In the genomic region with DNA sequence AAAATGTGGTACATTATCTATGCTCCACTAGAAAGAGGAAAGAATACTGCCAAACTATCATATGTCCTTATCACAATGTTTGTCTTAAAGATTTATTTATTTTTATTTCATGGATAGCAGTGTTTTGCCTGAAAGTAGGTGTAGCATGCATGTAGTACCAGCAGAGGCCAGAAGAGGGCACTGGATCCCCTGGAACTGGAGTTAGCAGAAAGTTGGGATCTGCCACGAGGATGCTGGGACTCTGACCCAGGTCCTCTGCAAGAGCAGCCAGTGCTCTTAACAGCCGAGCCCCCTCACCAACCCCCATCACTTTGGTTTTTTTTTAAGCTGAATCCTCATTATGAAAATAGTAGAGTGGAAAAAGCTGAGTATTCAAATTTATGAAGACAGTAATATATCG, we compare ENCODE assay signal across 9 mouse cellular contexts. TPM values are rescaled to one million over a fixed set of nuclear protein-coding genes. Genes with fewer than 3 reads are reported as not detected.
A peak's percentile ranks its signal among the peaks of the same experiment; 100 is the strongest.
DNase-seq lines count a peak whose midpoint lies in the region; ATAC-seq and TF ChIP-seq lines count a peak whose summit lies in the region.
"Had no signal": no experiment of that assay in that cellular context is flagged by ENCODE, and none has a peak within 500 bp of the region (broad histone marks: within the 10 kb centered on the region; RNA-seq: fewer than 3 reads in every experiment).

No protein-coding gene starts in this region.

- TF ChIP-seq CTCF in E14TG2a.4 (conservative IDR thresholded peaks at IDR 0.05; ENCODE audit: low read length): peak; percentile 93
- peak; percentile 55 for TF ChIP-seq CTCF in bone marrow, adult 2 months (IDR thresholded peaks at IDR 0.05; ENCODE audit: control insufficient read depth, insufficient read depth, low read length)

- 85% methylated on average over 3 of the region's 3 CpGs for WGBS in kidney, embryonic 14.5 days
- WGBS in bone marrow, adult 2 months: 76% methylated on average over 3 of the region's 3 CpGs
- 74% methylated on average over 3 of the region's 3 CpGs for WGBS in forebrain, embryonic 16.5 days

- 0 out of 2 replicates have a peak, but pooled peaks cover 3% of the 10 kb centered on the region for H3K4me1 ChIP-seq in kidney, embryonic 14.5 days (ENCODE audit: control insufficient read depth, insufficient read depth, low read length)
- H3K4me1 ChIP-seq in E14TG2a.4 (replicated peaks; ENCODE audit: low read depth, low read length): peaks cover 10% of the 10 kb centered on the region
- no peaks in the 10 kb centered on the region for H3K4me1 ChIP-seq in bone marrow, adult 2 months (ENCODE audit: control insufficient read depth, insufficient read depth, low read length)
- H3K4me1 ChIP-seq in forebrain, embryonic 16.5 days (replicated peaks; ENCODE audit: control insufficient read depth, insufficient read depth, low read length): no peaks in the 10 kb centered on the region

- no peak overlapping the region for H3K9ac ChIP-seq in kidney, embryonic 14.5 days (ENCODE audit: low read depth, low read length)
- no peak overlapping the region for H3K9ac ChIP-seq in forebrain, embryonic 16.5 days (replicated peaks; ENCODE audit: low read depth, low read length)

- no peaks in the 10 kb centered on the region for H3K9me3 ChIP-seq in kidney, embryonic 14.5 days (ENCODE audit: control insufficient read depth, low read length)
- H3K9me3 ChIP-seq in E14TG2a.4 (ENCODE audit: low read length): no peaks in the 10 kb centered on the region
- H3K9me3 ChIP-seq in forebrain, embryonic 16.5 days (ENCODE audit: control insufficient read depth, low read length): no peaks in the 10 kb centered on the region
- H3K9me3 ChIP-seq: midbrain, embryonic 10.5 days had no signal

- H3K36me3 ChIP-seq in kidney, embryonic 14.5 days (ENCODE audit: control insufficient read depth, insufficient read depth, low read length): no peaks in the 10 kb centered on the region
- no peaks in the 10 kb centered on the region for H3K36me3 ChIP-seq in E14TG2a.4 (ENCODE audit: insufficient read depth, low read length)
- no peaks in the 10 kb centered on the region for H3K36me3 ChIP-seq in forebrain, embryonic 16.5 days (ENCODE audit: control insufficient read depth, insufficient read depth)
- H3K36me3 ChIP-seq: midbrain, embryonic 10.5 days had no signal

- TF ChIP-seq POLR2A in bone marrow, adult 2 months (IDR thresholded peaks at IDR 0.05; ENCODE audit: borderline replicate concordance, control insufficient read depth, low read depth, low read length): no peak

- peak; percentile 46 for DNase-seq in kidney, adult 18-20 months
- DNase-seq in naive thymus-derived CD4-positive, alpha-beta T cell, adult 2 months (ENCODE audit: low read depth): peak; percentile 37
- DNase-seq in MN1 (ENCODE audit: low spot score): no peak

- no peak overlapping the region for H3K4me3 ChIP-seq in kidney, embryonic 14.5 days (ENCODE audit: low read length)
- H3K4me3 ChIP-seq in E14TG2a.4 (replicated peaks; ENCODE audit: low read length): no peak overlapping the region
- no peak overlapping the region for H3K4me3 ChIP-seq in bone marrow, adult 2 months (replicated peaks; ENCODE audit: control insufficient read depth, low read depth, low read length)
- H3K4me3 ChIP-seq in forebrain, embryonic 16.5 days (replicated peaks; ENCODE audit: low read length): no peak overlapping the region
- H3K4me3 ChIP-seq: midbrain, embryonic 10.5 days had no signal

- H3K27ac ChIP-seq in kidney, embryonic 14.5 days (ENCODE audit: low read depth, low read length): no peak overlapping the region
- no peak overlapping the region for H3K27ac ChIP-seq in bone marrow, adult 2 months (ENCODE audit: control insufficient read depth, insufficient read depth, low read depth, low read length, poor library complexity)
- no peak overlapping the region for H3K27ac ChIP-seq in forebrain, embryonic 16.5 days (ENCODE audit: low read length)
- H3K27ac ChIP-seq: midbrain, embryonic 10.5 days had no signal

- H3K27me3 ChIP-seq in kidney, embryonic 14.5 days (ENCODE audit: control insufficient read depth, insufficient read depth, low read length): no peaks in the 10 kb centered on the region
- peaks cover 10% of the 10 kb centered on the region for H3K27me3 ChIP-seq in E14TG2a.4 (ENCODE audit: insufficient read depth, low read length)
- H3K27me3 ChIP-seq in forebrain, embryonic 16.5 days (replicated peaks; ENCODE audit: control insufficient read depth, insufficient read depth, low read length): no peaks in the 10 kb centered on the region

- no peak overlapping the region for H3K4me2 ChIP-seq in kidney, embryonic 14.5 days (replicated peaks; ENCODE audit: low read depth, low read length)
- no peak overlapping the region for H3K4me2 ChIP-seq in forebrain, embryonic 16.5 days (ENCODE audit: low read length)

- ATAC-seq in kidney, embryonic 14.5 days (ENCODE audit: low FRiP score, low TSS enrichment): no peak
- no peak for ATAC-seq in forebrain, embryonic 16.5 days
- no peak for ATAC-seq in granulocyte monocyte progenitor cell, adult 5-6 weeks (replicated peaks; ENCODE audit: poor library complexity, severe bottlenecking)

RNA-seq across cellular contexts. Expression of a gene that starts 37.7 kb away (rescaled TPM):
- 10.2 TPM in 2 replicates for polyA plus RNA-seq in kidney, embryonic 14.5 days (2014; fragmentation: Nextera tagmentation; extraction: Ambion mirVana)
- 1.8 and 3.7 TPM in 2 replicates for polyA plus RNA-seq in bone marrow, adult 2 months (2011; ENCODE audit: insufficient read depth, insufficient read length, low replicate concordance, missing spikeins)
- polyA plus RNA-seq in forebrain, embryonic 16.5 days (2015; fragmentation: Nextera tagmentation; extraction: Ambion mirVana): 1.1 and 1.6 TPM in 2 replicates
- total RNA-seq in granulocyte monocyte progenitor cell, adult 5-6 weeks (2014; fragmentation: Nextera tagmentation): 0.60 and 0.84 TPM in 2 replicates
- total RNA-seq in granulocyte monocyte progenitor cell, adult 5-6 weeks (2017): 0.36 and 0.52 TPM in 2 replicates
